ENCODE assay signal across 17 mouse cellular contexts in the genomic region with DNA sequence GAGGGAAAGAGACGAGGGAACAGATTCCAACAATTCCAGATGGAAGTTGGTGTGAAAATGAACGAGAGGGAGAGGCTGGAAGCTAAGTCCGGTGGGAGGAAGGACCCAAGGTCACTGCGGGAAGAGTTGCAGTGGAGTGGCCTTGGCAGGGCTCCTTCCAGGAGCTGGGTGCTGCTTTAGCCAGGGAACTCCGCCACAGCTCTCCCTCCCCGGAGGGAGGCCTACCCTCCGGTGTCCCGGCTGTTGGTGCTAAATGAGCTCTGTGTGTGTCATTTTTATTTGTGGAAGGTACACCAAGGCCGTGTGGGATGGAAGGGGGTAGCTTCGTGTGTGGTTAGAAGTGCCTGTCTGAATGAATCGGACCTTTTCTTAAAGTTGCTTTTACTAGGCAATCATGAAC. TPM values are rescaled to one million over a fixed set of nuclear protein-coding genes. Genes with fewer than 3 reads are reported as not detected.
DNase-seq lines count a peak whose midpoint lies in the region; ATAC-seq and TF ChIP-seq lines count a peak whose summit lies in the region.
"Had no signal": no experiment of that assay in that cellular context is flagged by ENCODE, and none has a peak within 500 bp of the region (broad histone marks: within the 10 kb centered on the region; RNA-seq: fewer than 3 reads in every experiment).

No protein-coding gene starts in this region.

- no peak overlapping the region for H3K27ac ChIP-seq in kidney, embryonic 15.5 days
- no peak overlapping the region for H3K27ac ChIP-seq in kidney, embryonic 16.5 days (ENCODE audit: low read length)
- H3K27ac ChIP-seq in brown adipose tissue, adult 24 weeks (replicated peaks; ENCODE audit: low read depth, low read length), result peak overlapping the region; percentile 28
- peak overlapping the region; percentile 71 for H3K27ac ChIP-seq in intestine, postnatal 0 days (ENCODE audit: low read depth, low read length)
- H3K27ac ChIP-seq: forebrain, embryonic 12.5 days; hindbrain, embryonic 12.5 days; limb, embryonic 13.5 days had no signal

- no peak for ATAC-seq in kidney, embryonic 15.5 days (replicated peaks; ENCODE audit: low FRiP score)
- no peak for ATAC-seq in kidney, embryonic 16.5 days (ENCODE audit: low FRiP score, low TSS enrichment)
- no peak for ATAC-seq in intestine, postnatal 0 days
- ATAC-seq: midbrain, embryonic 16.5 days had no signal

- peak; percentile 71 for DNase-seq in adrenal gland, postnatal 10 days
- DNase-seq in spleen, postnatal 4 days (ENCODE audit: low spot score in 2 of 2), result no peak
- DNase-seq in cerebellum, postnatal 36 days, result no peak
- DNase-seq: cerebellum, adult 8-10 months; kidney, adult 9 months; right cerebral cortex, postnatal 25 days had no signal

- H3K4me1 ChIP-seq in kidney, embryonic 15.5 days, result peaks cover 13% of the 10 kb centered on the region
- H3K4me1 ChIP-seq in kidney, embryonic 16.5 days (ENCODE audit: insufficient read depth, low read length), result peaks cover 17% of the 10 kb centered on the region; the same call in 1 of the 2 replicates
- H3K4me1 ChIP-seq in brown adipose tissue, adult 24 weeks (ENCODE audit: control insufficient read depth, insufficient read depth, insufficient read length, low read length), result peaks cover 50% of the 10 kb centered on the region
- H3K4me1 ChIP-seq in intestine, postnatal 0 days (replicated peaks; ENCODE audit: control insufficient read depth, insufficient read depth, low read length), result peaks cover 28% of the 10 kb centered on the region; the same call in 1 of the 2 replicates
- H3K4me1 ChIP-seq: hindbrain, embryonic 12.5 days had no signal

- no peaks in the 10 kb centered on the region for H3K36me3 ChIP-seq in kidney, embryonic 15.5 days
- H3K36me3 ChIP-seq in kidney, embryonic 16.5 days (ENCODE audit: insufficient read depth, low read length), result no peaks in the 10 kb centered on the region; the same call in 1 of the 2 replicates
- H3K36me3 ChIP-seq in intestine, postnatal 0 days (ENCODE audit: control insufficient read depth, insufficient read depth), result peaks cover 15% of the 10 kb centered on the region; the same call in 1 of the 2 replicates
- H3K36me3 ChIP-seq: forebrain, embryonic 12.5 days; hindbrain, embryonic 12.5 days; limb, embryonic 13.5 days had no signal

- no peak overlapping the region for H3K4me2 ChIP-seq in kidney, embryonic 15.5 days
- no peak overlapping the region for H3K4me2 ChIP-seq in kidney, embryonic 16.5 days (replicated peaks; ENCODE audit: low read depth, low read length)
- H3K4me2 ChIP-seq in intestine, postnatal 0 days (replicated peaks; ENCODE audit: low read depth), result no peak overlapping the region; the same call in 1 of the 2 replicates
- H3K4me2 ChIP-seq: forebrain, embryonic 12.5 days; hindbrain, embryonic 12.5 days; limb, embryonic 13.5 days had no signal

- no peak for TF ChIP-seq CTCF in intestine, postnatal 0 days (IDR thresholded peaks at IDR 0.05; ENCODE audit: low read depth)

- no peaks in the 10 kb centered on the region for H3K27me3 ChIP-seq in kidney, embryonic 15.5 days
- H3K27me3 ChIP-seq in kidney, embryonic 16.5 days (ENCODE audit: insufficient read depth, low read length), result no peaks in the 10 kb centered on the region
- no peaks in the 10 kb centered on the region for H3K27me3 ChIP-seq in intestine, postnatal 0 days (replicated peaks; ENCODE audit: control insufficient read depth, insufficient read depth, low read length)
- H3K27me3 ChIP-seq: CH12.LX; forebrain, embryonic 12.5 days; hindbrain, embryonic 12.5 days; limb, embryonic 13.5 days had no signal

- no peak overlapping the region for H3K4me3 ChIP-seq in kidney, embryonic 15.5 days (replicated peaks)
- no peak overlapping the region for H3K4me3 ChIP-seq in kidney, embryonic 16.5 days (ENCODE audit: low read length)
- no peak overlapping the region for H3K4me3 ChIP-seq in brown adipose tissue, adult 24 weeks (ENCODE audit: insufficient read depth, low read depth, low read length)
- H3K4me3 ChIP-seq in intestine, postnatal 0 days (ENCODE audit: low read depth, low read length), result no peak overlapping the region
- H3K4me3 ChIP-seq: forebrain, embryonic 12.5 days; hindbrain, embryonic 12.5 days; limb, embryonic 13.5 days had no signal

- 63% methylated on average over 11 of the region's 11 CpGs for WGBS in kidney, embryonic 15.5 days
- 49% methylated on average over 11 of the region's 11 CpGs for WGBS in kidney, embryonic 16.5 days
- 42% methylated on average over 11 of the region's 11 CpGs for WGBS in intestine, postnatal 0 days

- no peaks in the 10 kb centered on the region for H3K9me3 ChIP-seq in kidney, embryonic 15.5 days (replicated peaks)
- H3K9me3 ChIP-seq in kidney, embryonic 16.5 days (ENCODE audit: low read length), result no peaks in the 10 kb centered on the region
- H3K9me3 ChIP-seq in intestine, postnatal 0 days (ENCODE audit: control insufficient read depth), result no peaks in the 10 kb centered on the region
- H3K9me3 ChIP-seq: forebrain, embryonic 12.5 days; hindbrain, embryonic 12.5 days; limb, embryonic 13.5 days had no signal

- H3K9ac ChIP-seq in kidney, embryonic 15.5 days, result 0 out of 2 replicates have a peak overlapping the region, but pooled peaks have one; percentile 9
- no peak overlapping the region for H3K9ac ChIP-seq in kidney, embryonic 16.5 days (replicated peaks; ENCODE audit: low read length)
- no peak overlapping the region for H3K9ac ChIP-seq in intestine, postnatal 0 days (ENCODE audit: low read depth, low read length)
- H3K9ac ChIP-seq: forebrain, embryonic 12.5 days; hindbrain, embryonic 12.5 days; limb, embryonic 13.5 days had no signal

RNA-seq across cellular contexts. Expression of a gene that starts 24.9 kb away (rescaled TPM):
- polyA plus RNA-seq in kidney, embryonic 15.5 days (2015; fragmentation: Nextera tagmentation; extraction: Ambion mirVana), result 46.1 and 46.6 TPM in 2 replicates
- polyA plus RNA-seq in kidney, embryonic 16.5 days (2015; fragmentation: Nextera tagmentation; extraction: Ambion mirVana), result 65.8 and 67.9 TPM in 2 replicates
- 10 to 100 TPM; 48.8 to 56.2 TPM for total RNA-seq in adrenal gland, postnatal 10 days (2021)
- polyA plus RNA-seq in brown adipose tissue, adult 24 weeks (2012; ENCODE audit: insufficient read depth, insufficient read length, missing spikeins), result 33.6 and 35.3 TPM in 2 replicates
- polyA plus RNA-seq in intestine, postnatal 0 days (2015; fragmentation: Nextera tagmentation; extraction: Ambion mirVana), result 82.3 and 86.7 TPM in 2 replicates

RNA-seq across cellular contexts. Expression of a gene that starts 36.1 kb away (rescaled TPM):
- 0.57 and 2.4 TPM in 2 replicates for polyA plus RNA-seq in kidney, embryonic 15.5 days (2015; fragmentation: Nextera tagmentation; extraction: Ambion mirVana)
- polyA plus RNA-seq in kidney, embryonic 16.5 days (2015; fragmentation: Nextera tagmentation; extraction: Ambion mirVana), result 1.6 TPM in 1 of 2 replicates, not detected in the other
- total RNA-seq in adrenal gland, postnatal 10 days (2021), result 1 to 10 TPM; 2.6 to 5.2 TPM
- polyA plus RNA-seq in brown adipose tissue, adult 24 weeks (2012; ENCODE audit: insufficient read depth, insufficient read length, missing spikeins), result 2.8 and 6.4 TPM in 2 replicates
- 0.46 and 1.3 TPM in 2 replicates for polyA plus RNA-seq in intestine, postnatal 0 days (2015; fragmentation: Nextera tagmentation; extraction: Ambion mirVana)
- total RNA-seq: CH12.LX had no signal
- polyA plus RNA-seq: embryonic facial prominence, embryonic 11.5 days; forebrain, embryonic 12.5 days; hindbrain, embryonic 12.5 days; limb, embryonic 13.5 days; midbrain, embryonic 16.5 days; neural tube, embryonic 14.5 days had no signal

Comparison
In these comparisons a context has a peak if more than half of its experiments do, and no peak if none do; other contexts are left out.
1. H3K27ac ChIP-seq: peak in brown adipose tissue, adult 24 weeks (single experiment) and intestine, postnatal 0 days (single experiment); none in kidney, embryonic 15.5 days (single experiment) and kidney, embryonic 16.5 days (single experiment).